Mouse (Mus musculus) spleen, adult 2 months (tissue): ENCODE measurements around the gene Tcstv3.

ENCODE experiments used
- CTCF ChIP-seq: fragments of 200-500 bp; IDR thresholded peaks from 2 replicates; pipeline ENCODE4 v1.5.1; 2011; ENCODE audit warnings: mild to moderate bottlenecking, inconsistent platforms; ENCODE audit not compliant: insufficient read depth, insufficient read length, insufficient replicate concordance; ENCODE audit errors: extremely low read depth
- POLR2A ChIP-seq: fragments of 200-500 bp; IDR thresholded peaks from 2 replicates; pipeline ENCODE4 v1.6.1; 2011; ENCODE audit warnings: low read depth, low read length, inconsistent platforms

GRCm38 (mm10) chr13:120300853-120301252 lies 15.8 kb upstream of the Tcstv3 start:
- TF ChIP-seq CTCF = no peak
- no peak for TF ChIP-seq POLR2A
